Mouse (Mus musculus) CH12.LX (cell line): ENCODE measurements at regions not wholly inside any gene's neighbourhood (a gene's known extent, or its start where the extent isn't known, plus 50 kb on each side); places are given as distances from the start of the nearest gene placed in this dataset.

Experiments
- DNase-seq: peaks from one replicate; pipeline ENCODE4 v3.0.0-alpha.2; 2013; ENCODE audit errors: extremely low read depth
- H3K27ac ChIP-seq: 2 replicates; pipeline ENCODE4 v1.5.1; 2012; ENCODE audit warnings: low read depth, mild to moderate bottlenecking, control low read depth, moderate library complexity; ENCODE audit not compliant: insufficient read depth
- H3K27me3 ChIP-seq: replicated peaks from 2 replicates; pipeline ENCODE3; 2012; ENCODE audit warnings: inconsistent platforms
- H3K36me3 ChIP-seq, 2 experiments: replicated peaks in 1 of 2; 2 replicates each; pipeline versions ENCODE3 to v1.6.1; 2012; ENCODE audit warnings: inconsistent platforms in 1 of 2, low read length in 1 of 2, mild to moderate bottlenecking in 1 of 2, mixed read lengths in 1 of 2, moderate library complexity in 1 of 2; ENCODE audit not compliant: control insufficient read depth in 1 of 2, insufficient read depth in 1 of 2
- H3K4me1 ChIP-seq, 2 experiments: 2 replicates each; pipeline ENCODE4 v1.6.1; 2012; ENCODE audit warnings: inconsistent platforms in 1 of 2, moderate library complexity in 1 of 2; ENCODE audit not compliant: insufficient read depth in 2 of 2, control insufficient read depth in 1 of 2
- H3K4me2 ChIP-seq: 2 replicates; pipeline ENCODE4 v1.6.1; 2012; ENCODE audit warnings: low read depth, mild to moderate bottlenecking, control low read depth; ENCODE audit not compliant: poor library complexity, insufficient read depth, severe bottlenecking
- H3K4me3 ChIP-seq, 3 experiments: fragments of 150-350 bp in 1 of 3; sonication (generic) in 1 of 3; replicated peaks in 1 of 3; 2 replicates each; pipeline versions ENCODE3 to v1.5.1; 2011 to 2012; ENCODE audit warnings: low read depth in 2 of 3, low read length in 2 of 3, mild to moderate bottlenecking in 2 of 3, moderate library complexity in 2 of 3, control low read depth in 1 of 3, improper control_type of control experiment in 1 of 3, inconsistent platforms in 1 of 3, mixed read lengths in 1 of 3; ENCODE audit not compliant: poor library complexity in 1 of 3
- H3K79me2 ChIP-seq: replicated peaks from 2 replicates; pipeline ENCODE4 v1.6.1; 2012; ENCODE audit warnings: mild to moderate bottlenecking, moderate library complexity; ENCODE audit not compliant: control insufficient read depth, poor library complexity, insufficient read depth, severe bottlenecking; ENCODE audit errors: extremely low read depth
- H3K9ac ChIP-seq: 2 replicates; pipeline ENCODE4 v1.6.1; 2012; ENCODE audit warnings: low read depth, mild to moderate bottlenecking, control low read depth, moderate library complexity; ENCODE audit not compliant: insufficient read depth
- H3K9me3 ChIP-seq: replicated peaks from 2 replicates; pipeline ENCODE3; 2012; ENCODE audit warnings: low read length, inconsistent platforms, mixed read lengths
- CHD2 ChIP-seq: IDR thresholded peaks from 2 replicates; pipeline ENCODE4 v1.6.1; 2011; ENCODE audit warnings: low read length, improper control_type of control experiment
- CTCF ChIP-seq, 2 experiments: IDR thresholded peaks in 1 of 2; conservative IDR thresholded peaks in 1 of 2; 2 replicates each; pipeline ENCODE4 v1.5.1; 2011 to 2012; ENCODE audit warnings: low read depth in 2 of 2, low read length in 2 of 2, improper control_type of control experiment in 1 of 2, inconsistent platforms in 1 of 2, mild to moderate bottlenecking in 1 of 2, moderate library complexity in 1 of 2
- EP300 ChIP-seq: IDR thresholded peaks from 2 replicates; pipeline ENCODE4 v1.6.1; 2011; ENCODE audit warnings: low read length, improper control_type of control experiment
- ETS1 ChIP-seq: conservative IDR thresholded peaks from 2 replicates; pipeline ENCODE4 v1.6.1; 2012; ENCODE audit warnings: low read depth, mild to moderate bottlenecking, inconsistent platforms, low read length, improper control_type of control experiment, moderate library complexity
- IRF4 ChIP-seq: IDR thresholded peaks from 2 replicates; pipeline ENCODE4 v1.6.1; 2014; ENCODE audit warnings: low read depth, mild to moderate bottlenecking, inconsistent platforms, low read length, improper control_type of control experiment
- JUN ChIP-seq: IDR thresholded peaks from 2 replicates; pipeline ENCODE4 v1.6.1; 2011; ENCODE audit warnings: low read depth, mild to moderate bottlenecking, low read length, improper control_type of control experiment, moderate library complexity; ENCODE audit not compliant: insufficient read depth
- JUND ChIP-seq: conservative IDR thresholded peaks from 2 replicates; pipeline ENCODE4 v1.6.1; 2011; ENCODE audit warnings: low read depth, low read length, improper control_type of control experiment
- MAFK ChIP-seq: IDR thresholded peaks from 2 replicates; pipeline ENCODE4 v1.6.1; 2011; ENCODE audit warnings: low read length, improper control_type of control experiment; ENCODE audit not compliant: insufficient replicate concordance
- MAZ ChIP-seq: IDR thresholded peaks from 2 replicates; pipeline ENCODE4 v1.6.1; 2012; ENCODE audit warnings: low read depth, mild to moderate bottlenecking, inconsistent platforms, low read length, improper control_type of control experiment, moderate library complexity
- MXI1 ChIP-seq: IDR thresholded peaks from 2 replicates; pipeline ENCODE4 v1.6.1; 2011; ENCODE audit warnings: mild to moderate bottlenecking, low read depth, low read length, improper control_type of control experiment
- NRF1 ChIP-seq: IDR thresholded peaks from 2 replicates; pipeline ENCODE4 v1.6.1; 2014; ENCODE audit warnings: low read depth, mild to moderate bottlenecking, inconsistent platforms, low read length, improper control_type of control experiment, moderate library complexity
- POLR2A ChIP-seq: IDR thresholded peaks from 2 replicates; pipeline ENCODE4 v1.6.1; 2011; ENCODE audit warnings: low read depth, mild to moderate bottlenecking, improper control_type of control experiment, low read length
- RAD21 ChIP-seq: IDR thresholded peaks from 2 replicates; pipeline ENCODE4 v1.6.1; 2011; ENCODE audit warnings: low read depth, mild to moderate bottlenecking, low read length, improper control_type of control experiment, moderate library complexity
- RCOR1 ChIP-seq: conservative IDR thresholded peaks from 2 replicates; pipeline ENCODE4 v1.6.1; 2012; ENCODE audit warnings: low read depth, mild to moderate bottlenecking, inconsistent platforms, low read length, improper control_type of control experiment
- TBP ChIP-seq: conservative IDR thresholded peaks from 2 replicates; pipeline ENCODE4 v1.6.1; 2011; ENCODE audit warnings: low read depth, low read length, improper control_type of control experiment
- TCF12 ChIP-seq: IDR thresholded peaks from 2 replicates; pipeline ENCODE4 v1.6.1; 2014; ENCODE audit warnings: low read depth, mild to moderate bottlenecking, inconsistent platforms, low read length, improper control_type of control experiment
- UBTF ChIP-seq: IDR thresholded peaks from 2 replicates; pipeline ENCODE4 v1.6.1; 2012; ENCODE audit warnings: low read depth, mild to moderate bottlenecking, inconsistent platforms, low read length, improper control_type of control experiment, moderate library complexity
- USF2 ChIP-seq: conservative IDR thresholded peaks from 2 replicates; pipeline ENCODE4 v1.6.1; 2011; ENCODE audit warnings: low read depth, low read length, improper control_type of control experiment
- ZC3H11A ChIP-seq: IDR thresholded peaks from 2 replicates; pipeline ENCODE4 v1.6.1; 2012; ENCODE audit warnings: low read depth, mild to moderate bottlenecking, inconsistent platforms, low read length, improper control_type of control experiment
- dilution Hi-C: fragments of 300-500 bp; cut with MboI; formaldehyde crosslinking; loops from 2 replicates; pipeline ENCODE4 v1.14.3; 2020; ENCODE audit warnings: low sequenced_read_pairs; ENCODE audit not compliant: extremely low pct_unique_long_range_greater_than_20kb, extremely low pct_ligation_motif_present
- in situ Hi-C: fragments of 300-500 bp; cut with MboI; formaldehyde crosslinking; loops from 3 replicates; pipeline ENCODE4 v1.14.3; 2019; ENCODE audit warnings: low sequenced_read_pairs, low pct_ligation_motif_present, low pct_unique_long_range_greater_than_20kb, mixed read lengths

DNA sequence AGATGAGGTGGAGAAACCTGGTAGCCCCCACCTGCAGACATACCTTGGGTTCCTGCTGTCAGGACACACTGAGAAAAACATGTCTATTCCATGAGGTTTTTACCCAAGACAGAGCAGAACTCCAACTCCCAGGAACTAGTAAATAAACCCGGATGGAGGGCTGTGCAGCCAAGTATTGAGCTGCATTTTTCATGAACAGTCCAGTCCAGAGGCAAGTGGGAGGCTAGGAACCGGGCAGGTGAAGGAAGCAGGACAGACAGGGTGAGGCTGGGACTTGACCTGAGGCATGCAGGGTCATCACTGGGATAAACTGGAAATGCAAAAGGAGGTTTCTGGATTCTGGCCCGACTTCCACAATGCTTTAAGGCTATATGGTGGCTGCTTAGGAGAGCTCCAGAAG, 114.8 kb upstream of the Lrig1 start:
- H3K36me3 ChIP-seq = no peaks in the 10 kb centered on the region
- H3K27ac ChIP-seq = no peak overlapping the region
- no peak overlapping the region for H3K9ac ChIP-seq
- no peaks in the 10 kb centered on the region for H3K9me3 ChIP-seq
- TF ChIP-seq ZC3H11A = no peak
- TF ChIP-seq JUN = no peak
- no peak for TF ChIP-seq POLR2A
- H3K79me2 ChIP-seq = no peaks in the 10 kb centered on the region
- no peak overlapping the region for H3K4me3 ChIP-seq
- dilution Hi-C loops (no loop called here), in situ Hi-C loops (no loop called here)
- H3K27me3 ChIP-seq = peaks cover 38% of the 10 kb centered on the region
- H3K4me2 ChIP-seq = no peak overlapping the region
- no peak for DNase-seq
- H3K4me1 ChIP-seq = no peaks in the 10 kb centered on the region

- dilution Hi-C loops = no loop called here
- H3K4me1 ChIP-seq = no peaks in the 10 kb centered on the region
- DNase-seq = no peak
- H3K9ac ChIP-seq = no peak overlapping the region
- H3K4me2 ChIP-seq = no peak overlapping the region
- in situ Hi-C loops = no loop called here
- H3K79me2 ChIP-seq = no peaks in the 10 kb centered on the region
- peaks cover 33% of the 10 kb centered on the region for H3K27me3 ChIP-seq
- no peaks in the 10 kb centered on the region for H3K36me3 ChIP-seq
- TF ChIP-seq POLR2A (no peak), CHD2 (no peak), UBTF (no peak), TCF12 (no peak), TBP (no peak), CTCF (conservative IDR thresholded peaks at IDR 0.05 in 1 of 2, IDR thresholded peaks at IDR 0.05 in 1 of 2; ENCODE audit: low read depth in 2 of 2, low read length in 2 of 2) (no peak), ETS1 (no peak), MAFK (no peak), NRF1 (no peak), RCOR1 (no peak), USF2 (no peak), MAZ (no peak), IRF4 (no peak), MXI1 (no peak), RAD21 (no peak), JUND (no peak), EP300 (no peak)
- H3K4me3 ChIP-seq = no peak overlapping the region
- no peak overlapping the region for H3K27ac ChIP-seq
- no peaks in the 10 kb centered on the region for H3K9me3 ChIP-seq
Measured at GRCm38 (mm10) chr6:94813481-94814148, 113.7 kb upstream of the Lrig1 start.
